24 mouse cellular contexts compared by ENCODE assay signal in the genomic region with DNA sequence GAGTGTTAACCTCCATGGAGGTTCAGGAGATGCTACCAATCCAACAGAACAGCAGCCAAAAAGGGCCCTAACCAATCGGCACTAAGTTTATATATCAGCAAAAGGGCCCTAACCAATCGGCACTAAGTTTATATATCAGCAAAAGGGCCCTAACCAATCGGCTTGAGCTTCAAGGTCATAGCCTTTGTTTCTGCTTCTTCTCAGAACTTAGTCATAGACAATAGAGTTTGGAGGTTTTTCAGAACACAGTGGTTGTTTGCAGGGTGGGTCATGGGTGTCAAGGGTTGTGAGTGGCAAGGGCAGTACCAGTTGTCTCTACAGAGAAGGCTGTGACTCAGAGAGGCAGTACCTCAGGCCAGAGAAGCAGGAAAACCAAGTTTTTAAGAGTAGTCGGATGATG. TPM values are rescaled to one million over a fixed set of nuclear protein-coding genes. Genes with fewer than 3 reads are reported as not detected.
"Had no signal": no experiment of that assay in that cellular context is flagged by ENCODE, and none has a peak within 500 bp of the region (broad histone marks: within the 10 kb centered on the region; RNA-seq: fewer than 3 reads in every experiment).

No protein-coding gene starts in this region.

- DNase-seq: kidney, postnatal 10 days; kidney, postnatal 36 days; lung, adult 18-20 months; lung, postnatal 10 days; lung, postnatal 36 days; right cerebral cortex, adult 18-20 months; right cerebral cortex, postnatal 14 days; right cerebral cortex, postnatal 4 days; thymus, postnatal 25 days had no signal

- H3K4me1 ChIP-seq: kidney, embryonic 15.5 days; limb, embryonic 10.5 days; lung, embryonic 15.5 days; midbrain, embryonic 12.5 days; midbrain, embryonic 15.5 days; neural tube, embryonic 12.5 days; neural tube, embryonic 15.5 days had no signal

- ATAC-seq: midbrain, embryonic 15.5 days had no signal

- H3K27ac ChIP-seq: kidney, embryonic 15.5 days; limb, embryonic 10.5 days; limb, embryonic 13.5 days; liver, embryonic 12.5 days; liver, embryonic 15.5 days; lung, embryonic 15.5 days; midbrain, embryonic 12.5 days; midbrain, embryonic 15.5 days; neural tube, embryonic 12.5 days; neural tube, embryonic 15.5 days had no signal

- H3K9ac ChIP-seq: kidney, embryonic 15.5 days; limb, embryonic 13.5 days; liver, embryonic 12.5 days; liver, embryonic 15.5 days; lung, embryonic 15.5 days; midbrain, embryonic 12.5 days; midbrain, embryonic 15.5 days; neural tube, embryonic 12.5 days; neural tube, embryonic 15.5 days had no signal

- H3K9me3 ChIP-seq: kidney, embryonic 15.5 days; limb, embryonic 10.5 days; limb, embryonic 13.5 days; liver, embryonic 12.5 days; liver, embryonic 15.5 days; lung, embryonic 15.5 days; midbrain, embryonic 15.5 days; neural tube, embryonic 12.5 days; neural tube, embryonic 15.5 days had no signal

- H3K4me3 ChIP-seq: kidney, embryonic 15.5 days; limb, embryonic 10.5 days; limb, embryonic 13.5 days; liver, embryonic 12.5 days; liver, embryonic 15.5 days; lung, embryonic 15.5 days; midbrain, embryonic 12.5 days; midbrain, embryonic 15.5 days; neural tube, embryonic 12.5 days; neural tube, embryonic 15.5 days had no signal

- H3K36me3 ChIP-seq: kidney, embryonic 15.5 days; limb, embryonic 10.5 days; limb, embryonic 13.5 days; liver, embryonic 12.5 days; liver, embryonic 15.5 days; lung, embryonic 15.5 days; midbrain, embryonic 12.5 days; midbrain, embryonic 15.5 days; neural tube, embryonic 12.5 days; neural tube, embryonic 15.5 days had no signal

- H3K27me3 ChIP-seq: kidney, embryonic 15.5 days; limb, embryonic 13.5 days; lung, embryonic 15.5 days; midbrain, embryonic 12.5 days; midbrain, embryonic 15.5 days; neural tube, embryonic 12.5 days; neural tube, embryonic 15.5 days had no signal

- H3K4me2 ChIP-seq: kidney, embryonic 15.5 days; limb, embryonic 13.5 days; liver, embryonic 12.5 days; liver, embryonic 15.5 days; lung, embryonic 15.5 days; midbrain, embryonic 12.5 days; midbrain, embryonic 15.5 days; neural tube, embryonic 12.5 days; neural tube, embryonic 15.5 days had no signal

RNA-seq across cellular contexts. Expression of a gene that starts 4.2 kb away (rescaled TPM):
- total RNA-seq: layer of hippocampus, adult 18-20 months; layer of hippocampus, postnatal 14 days; left cerebral cortex, adult 8-10 months; left cerebral cortex, postnatal 14 days; megakaryocyte-erythroid progenitor cell, adult 5-6 weeks had no signal
- polyA plus RNA-seq: limb, embryonic 10.5 days; liver, embryonic 12.5 days; liver, embryonic 15.5 days; midbrain, embryonic 12.5 days; midbrain, embryonic 15.5 days; neural tube, embryonic 12.5 days; neural tube, embryonic 15.5 days had no signal
